Mouse (Mus musculus) kidney, embryonic 14.5 days (tissue): ENCODE results near the gene Nfatc2. TPM values are rescaled to one million over a fixed set of nuclear protein-coding genes. Genes with fewer than 3 reads are reported as not detected.
A peak's percentile ranks its signal among the peaks of the same experiment; 100 is the strongest.

Source experiments
- ATAC-seq: fragments of 200-750 bp; cut with Nextera tagmentation; 2 replicates; pipeline ENCODE4 v1.8.0; 2017; ENCODE audit warnings: moderate number of reproducible peaks, mild to moderate bottlenecking, moderate TSS enrichment, moderate library complexity; ENCODE audit not compliant: low FRiP score, low TSS enrichment
- H3K27ac ChIP-seq: fragments of 300-500 bp; sonication (generic); 2 replicates; pipeline ENCODE4 v1.5.1; 2014; ENCODE audit warnings: low read depth, mild to moderate bottlenecking, low read length, moderate library complexity, mixed read lengths
- H3K27me3 ChIP-seq: fragments of 300-500 bp; sonication (generic); 2 replicates; pipeline ENCODE4 v1.6.1; 2014; ENCODE audit warnings: mild to moderate bottlenecking, low read length; ENCODE audit not compliant: control insufficient read depth, insufficient read depth
- H3K36me3 ChIP-seq: fragments of 300-500 bp; sonication (generic); 2 replicates; pipeline ENCODE4 v1.6.1; 2014; ENCODE audit warnings: low read length, mixed read lengths; ENCODE audit not compliant: control insufficient read depth, insufficient read depth
- H3K4me1 ChIP-seq: fragments of 300-500 bp; sonication (generic); 2 replicates; pipeline ENCODE4 v1.6.1; 2014; ENCODE audit warnings: low read length, mixed read lengths; ENCODE audit not compliant: control insufficient read depth, insufficient read depth
- H3K4me2 ChIP-seq: fragments of 300-500 bp; sonication (generic); replicated peaks from 2 replicates; pipeline ENCODE4 v1.6.1; 2014; ENCODE audit warnings: low read depth, mild to moderate bottlenecking, low read length
- H3K4me3 ChIP-seq: fragments of 300-500 bp; sonication (generic); 2 replicates; pipeline ENCODE4 v1.5.1; 2014; ENCODE audit warnings: mild to moderate bottlenecking, low read length
- H3K9ac ChIP-seq: fragments of 300-500 bp; sonication (generic); 2 replicates; pipeline ENCODE4 v1.6.1; 2014; ENCODE audit warnings: low read depth, mild to moderate bottlenecking, low read length, moderate library complexity
- H3K9me3 ChIP-seq: fragments of 300-500 bp; sonication (generic); 2 replicates; pipeline ENCODE4 v1.6.1; 2016; ENCODE audit warnings: low read length; ENCODE audit not compliant: control insufficient read depth
- WGBS: fragments of 180-500 bp; shearing (Covaris S2); extraction: QIAGEN DNeasy Blood & Tissue Kit; methylation state at CpG from one replicate; pipeline ENCODE4 v1.1.7; 2014; 5-methylcytosine and 5-hydroxymethylcytosine counted together
- polyA plus RNA-seq: library from polyadenylated mRNA; unstranded; fragments of >200 nt; fragmentation: Nextera tagmentation; extraction: Ambion mirVana; gene quantifications from 2 replicates; pipeline ENCODE4 v1.2.1, GENCODE M21; 2014

Nfatc2 gene
- polyA plus RNA-seq, 1 experiment from 2014 or later: 2.7 TPM

DNA sequence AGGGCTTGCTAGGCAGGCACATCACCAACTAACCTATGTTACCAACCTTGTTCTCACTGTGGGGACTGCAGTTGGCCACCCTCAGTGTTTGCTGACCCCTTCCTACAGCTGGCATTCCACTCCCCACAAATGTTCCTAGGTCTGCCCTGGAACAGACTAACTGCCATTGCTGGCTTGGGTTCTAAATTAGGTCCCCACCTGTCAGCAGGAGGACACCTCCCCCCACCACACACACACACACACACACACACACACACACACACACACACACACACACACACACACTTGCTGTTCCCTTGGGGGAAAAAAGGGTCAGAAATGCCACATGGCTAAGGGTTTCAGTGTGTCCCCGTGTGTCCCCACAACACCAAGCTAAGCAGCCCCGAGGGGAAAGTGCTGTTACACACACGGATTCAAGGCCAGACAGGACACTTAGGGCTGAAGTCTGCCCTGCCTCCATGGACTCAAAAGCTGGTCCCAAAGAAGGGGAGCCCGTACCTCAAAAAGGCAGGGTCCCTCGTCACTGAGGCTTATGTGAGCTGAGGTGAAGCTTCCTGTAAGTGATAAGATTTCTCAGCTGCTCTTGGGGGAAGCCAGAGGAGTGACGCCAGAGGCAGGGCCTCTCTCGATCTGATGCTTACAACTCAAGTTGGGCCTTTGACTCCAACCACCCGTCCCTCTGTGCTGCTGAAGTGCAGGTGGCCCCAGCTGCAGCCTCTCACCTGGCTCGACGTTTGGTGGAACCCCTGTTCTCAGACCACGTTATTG is 113.1 kb downstream of the Nfatc2 start:
- no peak for ATAC-seq
- H3K4me1 ChIP-seq: no peaks in the 10 kb centered on the region
- no peak overlapping the region for H3K4me3 ChIP-seq
- no peak overlapping the region for H3K4me2 ChIP-seq
- 0 out of 2 replicates have a peak, but pooled peaks cover 3% of the 10 kb centered on the region for H3K9me3 ChIP-seq
- no peaks in the 10 kb centered on the region for H3K36me3 ChIP-seq
- H3K27ac ChIP-seq: no peak overlapping the region
- WGBS: 78% methylated on average over 11 of the region's 11 CpGs
- H3K27me3 ChIP-seq: no peaks in the 10 kb centered on the region
- no peak overlapping the region for H3K9ac ChIP-seq

DNA sequence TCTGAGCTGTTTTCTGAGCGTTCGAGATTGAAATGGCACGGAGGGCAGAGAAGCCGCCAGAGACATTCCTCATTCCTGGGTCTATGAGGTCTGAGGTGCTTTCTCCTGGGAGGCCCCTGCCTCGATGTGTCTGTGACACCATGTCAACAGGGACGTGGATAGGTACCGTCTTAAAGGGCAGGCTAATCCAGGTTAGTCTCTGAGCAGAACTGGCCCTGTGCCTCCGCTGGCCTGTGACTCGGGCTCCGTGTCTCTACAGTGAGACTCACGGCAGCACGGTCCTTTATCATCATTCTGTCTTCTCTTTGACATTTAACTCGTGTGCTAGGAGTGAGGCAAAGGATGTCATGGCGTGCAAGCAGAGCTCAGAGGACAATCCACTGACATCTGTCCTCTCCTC is 120.3 kb downstream of the Nfatc2 start:
- H3K9me3 ChIP-seq: no peaks in the 10 kb centered on the region
- H3K4me2 ChIP-seq: no peak overlapping the region
- H3K4me1 ChIP-seq: no peaks in the 10 kb centered on the region
- H3K4me3 ChIP-seq: no peak overlapping the region
- H3K27ac ChIP-seq: no peak overlapping the region
- H3K27me3 ChIP-seq: no peaks in the 10 kb centered on the region
- no peak overlapping the region for H3K9ac ChIP-seq
- ATAC-seq: no peak
- 88% methylated on average over 14 of the region's 14 CpGs for WGBS
- no peaks in the 10 kb centered on the region for H3K36me3 ChIP-seq

DNA sequence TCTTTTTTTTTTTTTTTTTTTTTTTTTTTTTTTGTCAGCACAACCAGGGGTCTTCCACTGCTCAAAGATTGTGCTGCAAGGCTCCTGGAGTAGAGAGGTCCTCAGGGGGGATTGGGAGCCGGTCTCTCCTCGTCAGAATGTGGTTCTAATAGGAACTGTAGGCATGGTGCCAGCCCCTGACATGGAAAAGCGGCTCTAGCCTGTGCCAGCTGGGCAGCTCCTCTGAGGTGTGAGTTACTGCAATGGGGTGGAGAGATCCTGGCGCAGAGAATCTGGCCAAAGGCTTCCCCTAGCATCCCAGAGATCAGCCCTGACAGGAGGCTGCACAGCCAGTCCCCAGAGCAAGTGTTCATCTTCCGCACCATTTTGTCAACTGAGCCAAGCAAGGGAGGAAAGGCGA is 120.8 kb downstream of the Nfatc2 start:
- Histone ChIP-seq H3K4me2 (no peak overlapping the region), H3K4me1 (no peaks in the 10 kb centered on the region), H3K9me3 (no peaks in the 10 kb centered on the region), H3K27ac (no peak overlapping the region), H3K4me3 (no peak overlapping the region), H3K9ac (no peak overlapping the region), H3K36me3 (no peaks in the 10 kb centered on the region), H3K27me3 (no peaks in the 10 kb centered on the region)
- ATAC-seq: no peak
- WGBS: 85% methylated on average over 6 of the region's 6 CpGs

DNA sequence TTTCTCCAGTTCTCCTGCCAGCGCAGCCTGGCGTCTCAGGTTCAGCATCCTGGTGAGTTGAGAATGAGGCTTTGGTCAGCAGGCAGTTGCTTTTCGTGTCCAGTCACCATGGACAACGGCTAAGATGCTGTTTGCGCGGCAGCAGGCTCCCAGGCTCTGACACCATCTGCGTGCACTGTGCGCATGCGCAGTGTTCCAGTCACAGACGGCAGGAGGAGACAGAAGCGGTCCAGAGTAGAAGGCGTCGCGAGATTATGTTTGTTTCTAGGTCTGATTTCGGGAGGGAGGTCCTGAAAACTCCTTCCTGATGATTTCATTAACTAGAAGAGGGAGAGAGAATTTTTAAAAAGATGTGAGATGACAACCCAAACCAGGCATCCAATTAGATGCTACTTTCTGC is 121.5 kb downstream of the Nfatc2 start:
- 90% methylated on average over 15 of the region's 15 CpGs for WGBS
- H3K4me2 ChIP-seq: no peak overlapping the region
- H3K9ac ChIP-seq: no peak overlapping the region

DNA sequence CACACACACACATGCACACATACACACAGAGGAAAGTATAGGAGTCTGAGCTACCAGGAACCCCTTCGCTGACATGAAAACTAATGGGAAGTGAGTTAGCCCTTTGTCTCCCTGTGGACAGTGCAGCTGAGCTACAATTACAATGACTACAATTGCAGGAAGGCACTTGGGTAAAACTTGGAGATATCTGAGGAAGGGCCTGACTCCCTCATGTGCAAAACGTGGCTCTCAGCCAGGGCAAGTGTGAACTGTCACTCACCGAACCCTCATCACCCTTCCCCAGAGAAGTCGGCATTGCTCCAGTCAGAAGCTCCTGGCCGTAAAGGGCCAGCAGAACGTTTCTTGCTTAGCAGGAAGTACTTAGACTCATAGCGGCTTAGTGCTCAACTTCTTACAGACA is 123.0 kb downstream of the Nfatc2 start:
- Histone ChIP-seq H3K36me3 (no peaks in the 10 kb centered on the region), H3K4me1 (no peaks in the 10 kb centered on the region), H3K9me3 (no peaks in the 10 kb centered on the region), H3K9ac (no peak overlapping the region), H3K27ac (no peak overlapping the region), H3K27me3 (no peaks in the 10 kb centered on the region), H3K4me3 (no peak overlapping the region), H3K4me2 (no peak overlapping the region)
- ATAC-seq: no peak
- 41% methylated on average over 7 of the region's 7 CpGs for WGBS

More for the DNA sequence above, 121.5 kb downstream of the Nfatc2 start:
- Histone ChIP-seq H3K27ac (no peak overlapping the region), H3K36me3 (no peaks in the 10 kb centered on the region), H3K4me3 (no peak overlapping the region), H3K9me3 (no peaks in the 10 kb centered on the region), H3K27me3 (no peaks in the 10 kb centered on the region), H3K4me1 (no peaks in the 10 kb centered on the region)
- ATAC-seq: no peak

DNA sequence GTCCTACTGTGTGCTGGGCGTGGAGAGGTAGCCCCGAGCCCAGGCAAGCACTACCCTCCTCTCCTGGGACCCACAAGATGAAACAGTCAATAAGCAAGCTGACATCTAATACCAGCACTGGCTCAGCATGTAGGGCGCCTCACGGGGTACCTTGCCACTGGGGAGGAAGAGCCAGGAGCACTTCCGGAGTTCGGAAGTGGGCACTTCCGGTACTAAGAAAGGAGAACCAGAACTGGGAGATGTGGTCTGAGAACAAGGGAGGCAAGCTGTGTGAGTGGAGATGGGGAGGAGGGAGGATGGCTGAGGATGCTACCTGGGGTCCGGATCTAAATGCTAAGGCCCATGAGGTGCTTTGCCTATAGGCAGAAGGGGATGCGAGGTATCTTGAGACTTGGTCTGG is 128.0 kb downstream of the Nfatc2 start:
- H3K4me1 ChIP-seq: 0 out of 2 replicates have a peak, but pooled peaks cover 5% of the 10 kb centered on the region
- H3K4me2 ChIP-seq: no peak overlapping the region
- ATAC-seq: no peak
- no peak overlapping the region for H3K4me3 ChIP-seq
- 60% methylated on average over 9 of the region's 9 CpGs for WGBS
- H3K27ac ChIP-seq: no peak overlapping the region
- no peaks in the 10 kb centered on the region for H3K27me3 ChIP-seq
- no peak overlapping the region for H3K9ac ChIP-seq
- H3K36me3 ChIP-seq: no peaks in the 10 kb centered on the region
- no peaks in the 10 kb centered on the region for H3K9me3 ChIP-seq

DNA sequence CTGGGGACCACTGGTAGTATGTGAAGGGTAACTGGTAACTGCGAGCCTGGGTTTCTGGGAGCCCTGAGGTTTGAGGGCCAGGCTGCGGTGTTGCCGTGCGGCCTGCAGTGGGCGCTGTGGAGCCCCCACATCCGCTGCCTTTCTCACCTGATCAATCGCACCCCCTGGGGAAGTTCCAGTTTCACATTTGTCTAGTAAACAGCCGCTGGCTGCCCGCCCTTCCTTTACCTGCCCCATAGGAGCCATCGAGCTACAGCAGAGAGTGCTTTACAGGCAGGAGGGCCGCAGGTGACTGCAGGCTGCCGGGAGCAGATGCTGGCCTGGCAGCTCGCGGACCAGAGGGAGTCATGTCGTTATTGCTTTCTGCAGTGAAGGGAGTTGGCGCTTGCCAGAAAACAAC is 128.6 kb downstream of the Nfatc2 start:
- Histone ChIP-seq H3K9ac (peak overlapping the region; percentile 48; the same call in 1 of the 2 replicates), H3K9me3 (no peaks in the 10 kb centered on the region), H3K36me3 (no peaks in the 10 kb centered on the region), H3K4me2 (peak overlapping the region; percentile 51), H3K4me3 (peak overlapping the region; percentile 23), H3K4me1 (0 out of 2 replicates have a peak, but pooled peaks cover 5% of the 10 kb centered on the region), H3K27me3 (no peaks in the 10 kb centered on the region), H3K27ac (no peak overlapping the region)
- ATAC-seq: no peak
- WGBS: 8% methylated on average over 16 of the region's 16 CpGs

DNA sequence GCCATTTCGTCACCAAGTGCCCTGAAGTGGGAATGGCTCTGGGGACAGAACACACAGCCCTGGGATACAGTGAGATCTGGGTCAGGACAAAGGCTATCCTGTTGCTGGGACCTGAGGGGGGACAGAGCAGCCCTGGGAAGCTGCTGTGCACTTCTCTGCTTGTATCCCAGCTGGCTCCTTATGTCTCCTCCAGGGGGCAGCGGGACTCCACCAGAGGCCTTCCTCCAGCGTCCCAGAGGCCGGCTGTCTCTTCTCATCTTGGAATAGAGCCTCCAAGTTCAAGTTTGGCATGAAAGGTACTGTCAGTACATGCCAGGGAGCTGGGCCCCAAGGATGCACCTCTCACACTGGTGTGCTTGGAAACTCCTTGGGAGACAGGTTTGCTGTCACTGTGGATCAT is 132.4 kb downstream of the Nfatc2 start:
- Histone ChIP-seq H3K4me1 (0 out of 2 replicates have a peak, but pooled peaks cover 5% of the 10 kb centered on the region), H3K27me3 (no peaks in the 10 kb centered on the region), H3K27ac (no peak overlapping the region), H3K9ac (no peak overlapping the region), H3K9me3 (no peaks in the 10 kb centered on the region), H3K4me2 (no peak overlapping the region), H3K36me3 (no peaks in the 10 kb centered on the region), H3K4me3 (no peak overlapping the region)
- WGBS: 9% methylated on average over 4 of the region's 4 CpGs
- no peak for ATAC-seq

DNA sequence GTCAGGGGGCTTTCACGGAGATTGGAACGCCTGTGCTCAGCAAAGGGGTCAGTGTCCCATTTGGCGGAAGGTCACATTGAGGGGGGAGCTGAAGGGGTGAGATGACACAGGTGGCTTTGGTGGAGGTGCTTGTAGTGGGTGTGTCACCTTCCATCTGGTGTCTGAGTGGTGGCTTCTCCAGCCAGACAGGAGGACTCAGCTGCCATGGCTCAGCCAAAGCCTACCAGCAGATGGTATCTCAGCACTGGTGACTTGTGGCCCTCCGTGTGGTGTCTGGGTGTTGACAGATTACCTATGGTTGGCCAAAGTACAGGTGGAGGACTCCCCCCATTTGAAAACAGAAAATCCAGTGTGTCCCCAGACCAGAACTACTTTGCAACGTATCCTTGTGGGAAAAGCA is 134.3 kb downstream of the Nfatc2 start:
- Histone ChIP-seq H3K27ac (no peak overlapping the region), H3K9ac (no peak overlapping the region), H3K4me2 (no peak overlapping the region), H3K27me3 (no peaks in the 10 kb centered on the region), H3K4me3 (no peak overlapping the region), H3K4me1 (no peaks in the 10 kb centered on the region), H3K36me3 (no peaks in the 10 kb centered on the region), H3K9me3 (no peaks in the 10 kb centered on the region)
- WGBS: 72% methylated on average over 5 of the region's 5 CpGs
- ATAC-seq: no peak
